Mouse (Mus musculus) heart, adult 2 months (tissue): Measurements from ENCODE around the gene Cnn2. TPM values are rescaled to one million over a fixed set of nuclear protein-coding genes. Genes with fewer than 3 reads are reported as not detected.

Experiments used
- DNase-seq, 2 experiments: peaks; one replicate each; pipeline ENCODE4 v3.0.0; 2021
- H3K27ac ChIP-seq: fragments of 200-600 bp; 2 replicates; pipeline ENCODE4 v1.8.1; 2022
- H3K27me3 ChIP-seq: fragments of 200-500 bp; 2 replicates; pipeline ENCODE4 v1.6.1; 2012; ENCODE audit warnings: mild to moderate bottlenecking, low read length, inconsistent platforms, mixed read lengths; ENCODE audit not compliant: control insufficient read depth, insufficient read depth
- H3K36me3 ChIP-seq: fragments of 200-500 bp; 2 replicates; pipeline ENCODE4 v1.6.1; 2012; ENCODE audit warnings: low read length, inconsistent platforms; ENCODE audit not compliant: control insufficient read depth, insufficient read depth
- H3K4me1 ChIP-seq: fragments of 200-500 bp; 2 replicates; pipeline ENCODE4 v1.6.1; 2011; ENCODE audit warnings: low read length; ENCODE audit not compliant: control insufficient read depth, insufficient read depth
- H3K4me3 ChIP-seq: fragments of 200-600 bp; 2 replicates; pipeline ENCODE4 v1.8.1; 2022
- H3K79me2 ChIP-seq: fragments of 200-500 bp; replicated peaks from 2 replicates; pipeline ENCODE4 v1.6.1; 2012; ENCODE audit warnings: mild to moderate bottlenecking, inconsistent platforms, low read length, moderate library complexity, mixed read lengths; ENCODE audit not compliant: control insufficient read depth, insufficient read depth
- H3K9ac ChIP-seq: fragments of 200-500 bp; 2 replicates; pipeline ENCODE4 v1.6.1; 2012; ENCODE audit warnings: low read depth, mild to moderate bottlenecking, control low read depth, inconsistent platforms, low read length, mixed read lengths
- CTCF ChIP-seq: fragments of 200-600 bp; IDR thresholded peaks from 2 replicates; pipeline ENCODE4 v1.8.1; 2022; ENCODE audit warnings: antibody characterized with exemption, mild to moderate bottlenecking, moderate library complexity
- EP300 ChIP-seq: fragments of 200-500 bp; IDR thresholded peaks from 2 replicates; pipeline ENCODE4 v1.6.1; 2011; ENCODE audit warnings: low read depth, low read length, control low read depth; ENCODE audit not compliant: insufficient read depth
- POLR2A ChIP-seq: fragments of 200-500 bp; IDR thresholded peaks from 2 replicates; pipeline ENCODE4 v1.6.1; 2011; ENCODE audit warnings: mild to moderate bottlenecking, low read depth, low read length, control low read depth; ENCODE audit not compliant: insufficient read depth
- WGBS: fragments of 180-500 bp; shearing (Covaris S2); methylation state at CpG from one replicate; pipeline ENCODE4 v1.1.7; 2018; 5-methylcytosine and 5-hydroxymethylcytosine counted together
- intact Hi-C: fragments of 180-260 bp; cut with DNase I; formaldehyde crosslinking; loops from one replicate; pipeline ENCODE4 v1.15.1; 2025
- polyA plus RNA-seq: library from polyadenylated mRNA; depleted of rRNA; stranded (reverse); fragments of >200 nt; gene quantifications from 2 replicates; pipeline ENCODE4 v1.2.3, GENCODE M21; 2012
- total RNA-seq, 2 experiments: library from RNA; stranded (reverse); gene quantifications; 2 replicates each; pipeline ENCODE4 v1.2.3; 2021

Gene Cnn2
- total and polyA plus RNA-seq, 3 experiments, result 30.2 to 52.5 (median 39.3) TPM

DNA sequence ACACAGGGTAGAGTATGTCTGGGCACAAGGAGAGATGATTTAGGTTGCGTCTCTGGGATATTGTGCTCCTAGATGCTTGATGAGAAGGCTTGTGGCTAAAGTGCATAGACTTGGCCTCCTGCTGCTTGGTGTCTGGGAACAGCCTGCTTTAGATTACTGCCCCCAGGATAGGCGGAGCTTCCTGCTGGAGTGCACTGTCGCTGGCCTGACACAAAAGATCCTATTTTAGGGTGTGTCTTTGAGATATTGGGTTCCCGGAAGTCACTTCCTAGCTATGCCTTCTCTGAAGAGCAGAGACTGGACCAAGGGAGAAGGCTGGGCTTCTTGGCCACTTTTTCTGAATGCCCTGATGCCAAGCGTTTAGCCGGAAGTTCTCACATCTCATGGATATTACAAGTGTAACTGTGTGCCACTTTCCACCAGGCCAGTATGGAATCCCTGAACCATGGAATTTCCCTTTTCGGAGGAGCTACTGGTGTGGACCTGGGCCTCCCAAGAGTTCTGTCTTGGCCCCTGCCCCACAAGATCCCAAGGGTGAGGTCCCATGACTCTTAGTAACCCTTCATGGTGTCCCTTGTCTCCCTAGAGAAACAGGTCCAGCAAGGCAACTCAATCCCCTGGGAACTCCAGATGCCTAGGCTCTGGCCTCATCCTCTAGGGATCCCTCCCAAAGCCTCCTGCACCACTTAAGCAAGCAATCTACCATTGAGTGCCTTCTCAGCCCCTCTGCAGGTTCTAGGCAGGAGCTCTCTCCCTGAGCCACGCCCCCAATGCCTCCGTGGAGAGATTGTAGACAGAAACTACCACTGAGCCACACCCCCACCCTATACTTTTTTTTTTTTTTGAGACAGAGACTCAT is 15.2 kb downstream of the Cnn2 start:
- no peak overlapping the region; the same call in 1 of the 2 replicates for H3K9ac ChIP-seq
- H3K27ac ChIP-seq, result peak overlapping the region; percentile 83
- peaks cover 5% of the 10 kb centered on the region for H3K4me1 ChIP-seq
- TF ChIP-seq EP300, result peak; percentile 55; the same call in 1 of the 2 replicates
- peak; percentile 36; the same call in 1 of the 2 replicates for TF ChIP-seq POLR2A
- TF ChIP-seq CTCF, result no peak
- intact Hi-C loops, result loop anchor here (2.0 kb wide), 1 partner anchor 15 kb away; no protein-coding TSS in a partner anchor
- no peaks in the 10 kb centered on the region for H3K27me3 ChIP-seq
- H3K4me3 ChIP-seq, result no peak overlapping the region
- H3K36me3 ChIP-seq, result no peaks in the 10 kb centered on the region
- no peaks in the 10 kb centered on the region for H3K79me2 ChIP-seq
- no peak for DNase-seq
- WGBS, result 55% methylated on average over 9 of the region's 9 CpGs

DNA sequence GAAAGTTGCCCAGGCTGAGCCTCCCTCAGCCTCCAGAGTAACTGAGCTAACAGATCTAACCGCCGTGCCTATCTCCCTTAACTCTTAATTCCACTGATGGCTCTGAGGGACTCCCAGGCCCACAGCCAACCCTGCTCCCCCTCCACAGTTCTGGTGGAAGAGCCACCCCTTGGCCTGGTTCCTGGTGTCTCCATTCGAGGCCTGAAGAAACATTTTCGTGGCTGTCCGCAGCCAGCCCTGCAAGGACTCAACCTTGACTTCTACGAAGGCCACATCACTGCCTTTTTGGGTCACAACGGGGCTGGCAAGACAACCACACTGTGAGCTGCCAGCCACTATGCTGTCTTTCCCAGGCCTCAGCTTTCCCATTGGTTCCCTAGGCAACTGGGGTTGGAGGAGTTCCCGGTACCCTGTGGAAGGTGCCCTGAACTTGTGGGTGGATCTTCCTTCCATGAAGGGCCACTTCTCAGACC is 15.9 kb downstream of the Cnn2 start:
- TF ChIP-seq POLR2A, result no peak
- no peak for TF ChIP-seq EP300
- no peak for TF ChIP-seq CTCF
- Histone ChIP-seq H3K27me3 (no peaks in the 10 kb centered on the region), H3K27ac (no peak overlapping the region), H3K4me3 (no peak overlapping the region), H3K79me2 (no peaks in the 10 kb centered on the region), H3K4me1 (peaks cover 5% of the 10 kb centered on the region), H3K9ac (no peak overlapping the region), H3K36me3 (no peaks in the 10 kb centered on the region)
- intact Hi-C loops, result no loop called here
- WGBS, result 74% methylated on average over 8 of the region's 8 CpGs
- no peak for DNase-seq

DNA sequence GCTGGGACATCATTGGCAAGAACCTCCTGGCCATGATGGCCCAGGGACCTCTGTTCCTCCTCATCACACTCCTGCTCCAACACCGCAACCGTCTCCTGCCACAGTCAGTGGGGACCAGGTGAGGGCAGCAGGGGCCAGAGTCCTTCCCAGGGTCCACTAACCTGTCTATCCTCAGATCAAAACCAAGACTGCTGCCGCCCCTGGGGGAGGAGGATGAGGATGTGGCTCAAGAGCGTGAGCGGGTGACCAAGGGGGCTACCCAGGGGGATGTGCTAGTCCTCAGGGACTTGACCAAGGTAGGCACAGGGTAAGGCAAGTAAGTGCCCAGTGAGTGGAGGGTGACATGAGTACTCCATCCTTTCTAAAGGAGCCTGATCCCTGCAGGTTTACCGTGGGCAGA is 23.4 kb downstream of the Cnn2 start:
- DNase-seq, result no peak
- WGBS, result 87% methylated on average over 6 of the region's 6 CpGs
- H3K4me3 ChIP-seq, result no peak overlapping the region
- no peaks in the 10 kb centered on the region for H3K27me3 ChIP-seq
- no peak overlapping the region for H3K9ac ChIP-seq
- H3K79me2 ChIP-seq, result no peaks in the 10 kb centered on the region
- no peaks in the 10 kb centered on the region for H3K36me3 ChIP-seq
- H3K4me1 ChIP-seq, result no peaks in the 10 kb centered on the region; the same call in 1 of the 2 replicates
- H3K27ac ChIP-seq, result no peak overlapping the region
- intact Hi-C loops, result no loop called here
- TF ChIP-seq POLR2A (no peak), EP300 (no peak), CTCF (no peak)

DNA sequence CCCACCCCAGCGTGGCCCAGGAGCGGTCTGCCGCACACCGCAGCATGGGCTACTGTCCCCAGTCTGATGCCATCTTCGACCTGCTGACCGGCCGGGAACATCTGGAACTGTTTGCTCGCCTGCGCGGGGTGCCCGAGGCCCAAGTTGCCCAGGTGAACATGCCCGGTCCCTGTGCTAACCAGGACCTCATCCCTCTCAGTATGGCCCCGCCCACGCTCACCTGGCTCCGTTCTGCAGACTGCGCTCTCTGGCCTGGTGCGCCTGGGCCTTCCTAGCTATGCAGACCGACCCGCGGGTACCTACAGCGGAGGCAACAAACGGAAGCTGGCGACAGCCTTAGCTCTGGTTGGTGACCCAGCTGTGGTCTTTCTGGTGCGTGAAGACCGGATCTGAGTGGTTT is 25.2 kb downstream of the Cnn2 start:
- H3K27me3 ChIP-seq, result no peaks in the 10 kb centered on the region

DNA sequence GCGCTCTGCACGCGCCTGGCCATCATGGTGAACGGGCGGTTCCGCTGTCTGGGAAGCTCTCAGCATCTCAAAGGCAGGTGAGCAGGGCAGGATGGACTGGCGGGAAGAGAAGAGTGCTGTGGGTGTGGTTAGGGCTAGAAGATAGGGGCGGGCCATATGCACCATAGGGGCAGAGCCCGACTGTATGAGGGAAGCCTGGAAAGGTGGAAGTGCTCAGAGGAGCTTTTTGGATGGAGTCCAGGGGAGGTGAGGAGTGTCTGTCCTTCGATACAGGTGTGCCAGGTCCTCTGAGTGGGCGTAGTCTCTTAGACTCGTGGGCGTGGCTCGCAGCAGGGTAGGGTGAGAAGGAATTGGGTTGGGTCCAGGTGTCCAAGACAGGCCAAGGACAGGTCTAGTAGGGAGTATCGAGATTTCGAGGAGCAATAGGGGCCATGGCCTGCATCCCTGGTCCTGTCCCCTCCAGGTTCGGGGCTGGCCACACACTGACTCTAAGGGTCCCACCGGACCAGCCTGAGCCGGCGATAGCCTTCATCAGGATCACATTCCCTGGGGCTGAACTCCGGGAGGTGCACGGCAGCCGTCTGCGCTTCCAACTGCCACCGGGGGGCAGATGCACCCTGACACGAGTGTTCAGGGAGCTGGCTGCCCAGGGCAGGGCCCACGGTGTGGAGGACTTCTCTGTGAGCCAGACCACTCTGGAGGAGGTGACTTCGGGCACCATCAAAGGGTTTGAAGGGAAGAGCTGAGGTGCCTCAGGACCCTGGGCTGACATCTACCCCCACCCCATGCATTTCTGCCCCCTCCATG is 26.3 kb downstream of the Cnn2 start:
- Histone ChIP-seq H3K9ac (no peak overlapping the region), H3K79me2 (no peaks in the 10 kb centered on the region), H3K4me1 (no peaks in the 10 kb centered on the region; the same call in 1 of the 2 replicates), H3K36me3 (no peaks in the 10 kb centered on the region), H3K27ac (no peak overlapping the region), H3K4me3 (no peak overlapping the region), H3K27me3 (no peaks in the 10 kb centered on the region)
- intact Hi-C loops, result no loop called here
- 62% methylated on average over 28 of the region's 28 CpGs for WGBS
- no peak for DNase-seq
- no peak for TF ChIP-seq EP300
- TF ChIP-seq CTCF, result peak; percentile 51

More for the DNA sequence above, 25.2 kb downstream of the Cnn2 start:
- no peaks in the 10 kb centered on the region for H3K79me2 ChIP-seq
- no peaks in the 10 kb centered on the region; the same call in 1 of the 2 replicates for H3K4me1 ChIP-seq
- WGBS, result 79% methylated on average over 25 of the region's 25 CpGs
- H3K36me3 ChIP-seq, result no peaks in the 10 kb centered on the region
- no peak for TF ChIP-seq POLR2A
- intact Hi-C loops, result no loop called here
- no peak overlapping the region for H3K4me3 ChIP-seq
- H3K27ac ChIP-seq, result no peak overlapping the region
- DNase-seq, result no peak
- H3K9ac ChIP-seq, result no peak overlapping the region

DNA sequence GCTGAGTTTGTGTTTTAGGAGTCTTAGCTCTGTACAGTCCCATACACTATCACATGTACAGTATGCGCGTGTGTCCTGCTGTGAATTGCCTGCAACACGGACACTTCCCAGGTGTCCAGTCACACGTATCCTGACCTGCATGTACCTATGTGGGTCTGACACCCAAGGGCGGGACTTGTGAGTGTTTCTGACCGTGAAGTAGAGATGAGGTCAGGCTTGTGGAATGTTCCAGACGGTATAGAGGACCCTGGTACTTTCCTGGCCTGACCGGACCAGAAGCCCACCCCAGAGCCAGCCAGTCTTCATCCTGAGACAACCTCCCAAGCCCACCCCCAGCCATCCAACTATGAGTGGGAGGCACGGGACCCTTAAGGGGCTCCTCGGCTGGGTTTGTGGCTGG is 27.2 kb downstream of the Cnn2 start:
- Histone ChIP-seq H3K9ac (no peak overlapping the region), H3K79me2 (no peaks in the 10 kb centered on the region), H3K36me3 (no peaks in the 10 kb centered on the region), H3K4me3 (no peak overlapping the region), H3K27me3 (no peaks in the 10 kb centered on the region), H3K27ac (no peak overlapping the region), H3K4me1 (no peaks in the 10 kb centered on the region; the same call in 1 of the 2 replicates)
- WGBS, result 85% methylated on average over 10 of the region's 10 CpGs
- TF ChIP-seq CTCF, result no peak
- TF ChIP-seq EP300, result no peak
- no peak for TF ChIP-seq POLR2A
- intact Hi-C loops, result no loop called here
- DNase-seq, result no peak
